Mouse (Mus musculus) kidney, postnatal 36 days (tissue): ENCODE measurements around the gene Opcml.

ENCODE experiments used
- DNase-seq, 2 experiments: peaks; one replicate each; pipeline ENCODE4 v3.0.0; 2021 to 2022; ENCODE audit warnings: mixed read lengths in 2 of 2

Gene Opcml

DNA sequence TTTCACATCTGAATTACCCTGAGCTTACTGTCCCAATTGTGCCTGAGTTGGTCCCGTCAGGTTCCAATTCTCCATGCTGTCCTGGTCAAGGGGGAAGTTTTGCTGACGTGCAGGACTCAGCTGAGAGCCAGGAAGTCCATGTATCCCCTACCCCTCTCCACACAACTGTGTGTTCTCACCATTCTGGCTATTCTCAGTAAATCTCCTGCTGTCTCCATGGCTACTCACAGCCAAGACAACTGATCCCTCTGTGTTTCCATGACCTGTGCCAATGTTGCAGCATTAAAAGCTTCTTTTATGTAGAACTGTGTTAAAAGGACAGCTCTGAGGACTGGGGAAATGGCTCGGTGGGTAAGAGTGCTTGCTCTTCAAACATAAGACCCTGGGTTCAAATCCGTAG is 373.4 kb downstream of the Opcml start:
- DNase-seq: no peak

- peak in 1 of 2 experiments; percentile 55 for DNase-seq
Measured at GRCm38 (mm10) chr9:28171890-28172289, 381.3 kb downstream of the Opcml start.

DNA sequence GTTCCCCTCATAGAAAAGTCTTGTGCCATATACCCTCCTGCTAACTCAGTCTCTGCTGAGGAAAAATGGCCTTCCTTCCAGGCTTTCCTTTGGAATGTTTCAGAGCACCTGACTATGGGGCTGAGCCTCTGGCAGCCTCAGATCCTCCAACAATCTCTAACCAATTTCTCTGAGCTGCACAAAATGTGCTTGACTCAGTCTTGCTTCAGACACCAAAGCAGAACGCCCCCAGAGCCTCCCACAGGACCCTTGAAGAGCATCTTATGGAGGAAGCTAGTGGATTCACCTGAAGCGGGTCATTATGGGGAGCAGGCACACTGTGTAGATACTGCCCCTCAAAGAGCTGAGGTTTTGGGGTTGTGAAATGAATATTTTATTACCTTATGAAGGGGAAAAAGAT is 386.5 kb downstream of the Opcml start:
- DNase-seq: no peak

DNA sequence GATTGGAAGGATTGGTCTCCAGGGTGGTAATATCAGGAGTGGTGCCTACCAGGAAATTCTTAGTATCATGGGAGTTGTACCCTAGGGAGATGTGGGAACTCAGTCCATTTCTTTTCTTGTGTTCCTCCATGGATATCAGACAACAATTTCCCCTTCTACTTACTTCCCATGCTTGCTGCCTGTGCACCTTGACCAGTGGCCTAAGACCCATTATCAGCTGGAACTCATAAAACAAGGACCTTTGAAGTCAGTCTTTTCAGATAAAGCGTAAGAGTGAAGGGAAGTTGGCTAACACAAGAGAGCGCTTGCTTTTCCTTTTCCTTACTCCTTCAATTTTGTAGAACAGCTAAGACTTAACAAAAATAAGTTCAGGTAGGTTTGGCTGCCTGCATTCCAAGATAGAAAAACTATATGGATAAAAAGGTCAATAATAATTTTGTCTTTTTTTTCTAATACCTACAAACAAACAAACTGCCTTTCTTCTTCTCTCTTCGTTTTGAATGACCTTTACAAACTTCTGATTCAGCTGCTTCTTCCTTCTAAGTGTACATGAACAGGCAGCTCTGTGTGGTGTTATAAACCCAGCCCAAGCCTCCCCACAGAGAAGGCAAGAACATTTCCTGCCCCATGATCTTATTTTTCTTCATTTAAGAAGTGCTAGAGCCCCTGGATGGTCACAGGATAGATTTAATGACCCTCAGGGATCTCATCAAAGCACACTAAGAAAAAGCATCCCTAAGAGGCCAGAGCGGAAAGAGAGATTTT is 387.7 kb downstream of the Opcml start:
- DNase-seq: no peak

DNA sequence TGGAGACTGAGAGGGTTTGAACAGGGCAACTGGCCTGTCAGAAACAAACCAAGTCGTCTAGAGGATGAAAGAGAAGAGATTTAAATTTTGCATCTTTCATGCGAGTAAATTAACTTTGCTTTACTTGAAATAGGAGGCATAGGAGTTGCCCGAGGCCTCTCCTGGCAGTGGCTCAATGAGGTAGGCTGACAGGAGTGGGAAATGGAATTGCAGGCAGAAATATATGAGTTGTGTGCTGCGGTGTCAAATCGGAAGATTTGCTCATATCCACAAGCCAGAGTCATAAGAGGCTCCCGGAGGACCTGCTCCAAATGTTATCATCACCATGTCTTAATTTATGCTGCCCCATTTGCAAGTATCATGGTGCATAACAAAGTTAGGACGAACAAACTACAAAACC is 391.3 kb downstream of the Opcml start:
- no peak for DNase-seq

DNA sequence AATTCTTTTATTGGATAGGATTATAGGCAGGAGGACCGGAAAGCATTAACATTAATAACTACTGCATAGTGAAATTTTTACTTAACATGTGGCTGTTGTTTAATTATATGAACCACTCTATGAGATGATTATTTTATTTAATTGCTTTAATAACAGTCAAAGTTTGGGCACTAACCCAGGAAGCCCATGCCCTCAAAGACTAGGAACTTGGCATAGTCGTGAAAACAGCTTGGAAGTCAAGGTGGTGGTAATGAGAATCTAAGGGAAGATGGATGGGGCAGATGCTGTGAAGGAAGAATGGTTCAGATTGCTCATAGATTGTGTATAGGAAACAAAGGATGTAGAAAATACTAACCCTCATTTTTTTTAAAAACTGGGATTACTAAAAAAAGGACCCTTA is 399.7 kb downstream of the Opcml start:
- no peak for DNase-seq

GRCm38 (mm10) chr9:28190751-28191150 is 400.2 kb downstream of the Opcml start:
- DNase-seq: no peak

DNA sequence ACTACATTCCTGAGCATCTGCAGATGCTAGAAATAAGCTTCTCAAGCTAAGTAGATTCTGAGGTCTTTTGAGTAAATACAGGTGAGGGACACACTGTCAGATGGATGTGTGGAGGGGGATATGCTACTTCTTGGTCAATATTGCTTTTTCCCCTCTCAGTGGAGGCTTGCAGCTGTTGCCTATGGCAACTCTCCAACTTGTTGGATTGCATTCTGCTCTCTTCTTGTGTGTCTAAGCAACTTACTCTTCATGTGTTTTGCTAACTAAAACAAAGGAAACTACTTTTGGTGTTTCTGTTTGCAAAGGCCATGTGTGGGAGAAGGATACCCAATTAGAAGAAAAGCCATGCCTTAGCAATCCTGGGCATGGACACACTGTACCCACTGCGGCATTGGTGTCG is 406.0 kb downstream of the Opcml start:
- no peak for DNase-seq

GRCm38 (mm10) chr9:28197061-28197460 is 406.5 kb downstream of the Opcml start:
- no peak for DNase-seq

- DNase-seq: peak; percentile 19 to 64
Measured at GRCm38 (mm10) chr9:28197631-28198030, 407.1 kb downstream of the Opcml start.

DNA sequence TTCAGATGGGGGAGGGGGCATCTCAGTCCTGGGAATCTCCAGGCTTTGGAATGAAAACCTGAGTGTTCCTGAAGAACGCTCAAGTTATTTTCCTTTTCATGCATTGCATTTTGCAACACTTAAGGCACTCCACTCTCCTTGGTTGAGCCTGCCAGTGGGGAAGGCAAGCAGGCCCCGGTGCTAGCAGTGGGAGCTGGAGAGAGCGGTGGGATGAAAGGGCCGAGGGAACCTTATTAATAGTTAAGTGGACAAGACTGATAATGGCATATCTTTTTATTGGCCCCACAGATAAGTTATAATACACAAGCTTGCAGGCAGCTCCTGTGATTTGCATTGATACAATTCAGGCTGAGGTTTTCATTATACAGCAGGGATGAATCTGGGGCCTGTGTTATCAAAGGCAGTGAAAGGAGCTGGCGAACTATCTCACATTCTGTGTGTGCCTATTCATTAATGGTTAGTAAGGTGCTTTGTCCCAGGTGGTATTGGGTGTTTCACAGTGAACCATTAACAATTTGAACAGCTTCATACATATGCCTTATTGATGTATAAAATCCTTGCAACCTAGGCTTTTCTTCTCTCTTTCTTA is 407.6 kb downstream of the Opcml start:
- no peak for DNase-seq

DNA sequence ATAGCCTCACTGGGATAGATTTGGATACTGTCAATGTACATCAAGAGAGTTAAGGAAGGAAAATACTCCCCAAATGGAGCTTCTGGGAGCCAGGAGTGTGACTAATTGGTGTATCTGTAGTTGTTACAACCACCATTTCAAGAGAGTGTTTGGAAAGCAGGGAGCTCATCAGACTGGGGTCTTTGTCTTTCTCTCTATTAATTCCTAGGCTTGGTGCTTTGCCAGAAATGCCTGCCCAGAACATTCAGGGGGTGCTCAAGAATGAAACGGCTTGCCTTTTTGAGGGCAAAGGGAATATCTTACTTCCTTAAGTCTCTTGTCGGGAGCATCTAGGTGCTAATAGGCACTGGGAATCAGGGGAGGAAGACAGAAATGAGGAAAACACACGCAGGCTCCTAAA is 416.9 kb downstream of the Opcml start:
- DNase-seq: no peak

DNA sequence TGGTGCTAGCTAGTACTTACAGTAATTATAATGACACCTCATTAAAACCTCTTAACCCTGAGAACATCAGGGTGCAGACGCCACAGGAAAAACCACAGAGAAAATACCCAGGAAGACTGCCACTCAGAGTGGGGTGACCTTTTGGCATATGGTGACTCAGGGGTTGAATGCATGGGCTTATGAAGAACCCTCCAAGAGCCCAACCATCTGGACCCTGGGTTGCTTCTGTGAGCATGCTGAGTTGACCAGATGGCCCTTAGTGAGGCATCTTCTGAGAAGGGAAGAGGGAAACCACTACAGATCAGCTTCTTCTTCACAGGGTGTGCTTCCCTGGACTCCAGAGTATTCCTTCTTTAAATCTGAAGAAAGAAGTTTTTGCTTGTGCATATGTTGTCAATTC is 418.1 kb downstream of the Opcml start:
- DNase-seq: no peak

DNA sequence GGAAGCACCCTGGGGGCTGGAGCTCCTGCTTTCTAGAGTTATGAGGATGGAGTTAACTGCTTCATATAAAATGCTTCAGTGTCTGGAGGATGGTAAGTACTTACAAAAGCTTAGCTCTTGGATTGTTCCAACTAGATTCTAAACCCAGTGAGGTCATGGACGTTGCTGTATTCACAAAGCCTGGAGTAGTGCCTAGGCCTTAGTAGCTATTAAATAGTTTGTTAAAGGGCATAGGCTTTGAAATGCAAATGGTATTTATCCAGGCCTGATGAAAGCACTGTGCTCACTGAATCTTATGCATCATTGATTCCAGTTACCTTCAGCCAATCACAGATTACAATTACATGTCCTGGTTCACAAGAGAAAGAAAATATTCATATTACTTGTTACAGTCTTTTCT is 421.3 kb downstream of the Opcml start:
- no peak for DNase-seq

DNA sequence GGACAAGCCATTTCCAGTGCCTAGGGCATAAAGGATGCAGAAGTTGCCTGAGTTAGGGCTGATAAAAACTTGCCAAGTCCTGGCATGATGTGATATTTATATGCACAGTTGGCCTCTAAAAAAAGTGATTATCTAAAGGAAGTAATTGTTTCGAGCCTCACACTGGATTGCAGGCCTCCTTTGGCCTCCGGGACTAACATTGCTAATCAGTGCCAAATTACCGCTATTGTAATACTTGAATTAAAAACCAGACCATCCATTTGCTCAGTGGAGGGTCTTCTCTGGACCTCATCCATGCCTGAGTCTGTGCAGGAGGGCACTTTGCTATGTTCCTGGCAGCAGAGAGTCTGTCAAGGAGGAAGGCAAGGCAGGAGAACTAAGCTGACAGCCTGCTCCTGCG is 423.3 kb downstream of the Opcml start:
- DNase-seq: no peak

- no peak for DNase-seq
Measured at GRCm38 (mm10) chr9:28218026-28218646, 427.6 kb downstream of the Opcml start.

- no peak for DNase-seq
Measured at GRCm38 (mm10) chr9:28222726-28223125, 432.2 kb downstream of the Opcml start.

- DNase-seq: no peak
Measured at GRCm38 (mm10) chr9:28225824-28226569, 435.4 kb downstream of the Opcml start.

- DNase-seq: no peak
Measured at GRCm38 (mm10) chr9:28226570-28226951, 436.0 kb downstream of the Opcml start.

- no peak for DNase-seq
Measured at GRCm38 (mm10) chr9:28238450-28238849, 447.9 kb downstream of the Opcml start.

DNA sequence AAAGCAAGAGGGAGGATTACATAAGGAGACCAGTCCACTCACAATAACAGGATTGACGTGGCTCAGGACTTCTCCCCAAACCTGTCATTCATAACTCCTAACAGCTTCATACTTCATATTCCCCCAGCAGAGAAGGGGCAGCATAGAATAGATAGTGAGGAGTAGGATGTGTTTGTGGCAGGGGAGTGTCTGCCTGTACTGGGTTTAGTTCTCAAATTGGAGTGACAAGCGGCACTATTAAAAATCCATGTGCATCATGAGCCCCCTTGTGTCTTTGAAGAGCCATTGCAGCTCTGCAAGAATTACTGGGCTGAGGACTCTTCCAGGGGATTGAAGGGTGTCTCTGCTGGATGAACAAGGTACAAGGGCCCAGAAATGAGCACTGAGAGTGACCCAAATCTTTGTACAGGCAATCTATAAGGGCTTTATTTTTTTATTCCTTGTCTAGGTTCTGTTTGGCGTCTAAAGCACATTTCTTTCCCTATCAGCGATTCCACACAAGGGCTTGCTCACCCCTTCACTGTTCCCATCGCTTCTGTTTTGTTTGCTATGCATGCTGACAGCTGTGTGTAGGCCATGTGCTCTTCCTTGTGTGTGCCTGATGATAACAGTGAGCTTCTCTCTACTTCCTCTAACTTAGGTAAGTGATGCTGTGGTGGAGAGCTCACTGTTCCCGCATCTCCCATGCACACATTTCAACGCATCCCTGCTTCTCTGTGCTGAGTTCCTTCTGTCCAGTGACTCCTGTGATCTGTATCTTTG is 457.3 kb downstream of the Opcml start:
- peak in 1 of 2 experiments; percentile 3 for DNase-seq

DNA sequence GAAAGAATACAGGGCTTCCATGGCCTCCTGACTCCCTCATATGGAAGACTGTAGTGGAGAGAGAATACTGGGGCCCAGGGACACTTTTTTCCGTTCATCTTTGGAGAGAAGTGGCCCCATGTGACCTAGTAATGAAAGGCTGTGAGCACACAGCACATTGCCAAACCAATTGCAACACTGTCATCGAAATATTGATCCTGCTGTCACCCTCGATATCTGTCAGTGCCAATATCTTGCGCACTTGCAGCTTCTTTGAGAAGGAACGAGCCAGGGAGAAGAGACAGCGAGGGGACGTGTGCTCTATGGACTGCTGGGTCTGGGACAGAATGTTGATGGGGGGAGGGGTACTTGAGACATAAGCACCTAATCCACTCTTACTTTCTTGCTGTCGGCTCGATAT is 460.8 kb downstream of the Opcml start:
- no peak for DNase-seq
